Mouse (Mus musculus): ENCODE measurements around the gene Maf. TPM values are rescaled to one million over a fixed set of nuclear protein-coding genes. Genes with fewer than 3 reads are reported as not detected.

Maf gene
- 10.1 and 11.5 TPM in 2 replicates for polyA plus RNA-seq (2015; fragmentation: Nextera tagmentation; extraction: Ambion mirVana)

DNA sequence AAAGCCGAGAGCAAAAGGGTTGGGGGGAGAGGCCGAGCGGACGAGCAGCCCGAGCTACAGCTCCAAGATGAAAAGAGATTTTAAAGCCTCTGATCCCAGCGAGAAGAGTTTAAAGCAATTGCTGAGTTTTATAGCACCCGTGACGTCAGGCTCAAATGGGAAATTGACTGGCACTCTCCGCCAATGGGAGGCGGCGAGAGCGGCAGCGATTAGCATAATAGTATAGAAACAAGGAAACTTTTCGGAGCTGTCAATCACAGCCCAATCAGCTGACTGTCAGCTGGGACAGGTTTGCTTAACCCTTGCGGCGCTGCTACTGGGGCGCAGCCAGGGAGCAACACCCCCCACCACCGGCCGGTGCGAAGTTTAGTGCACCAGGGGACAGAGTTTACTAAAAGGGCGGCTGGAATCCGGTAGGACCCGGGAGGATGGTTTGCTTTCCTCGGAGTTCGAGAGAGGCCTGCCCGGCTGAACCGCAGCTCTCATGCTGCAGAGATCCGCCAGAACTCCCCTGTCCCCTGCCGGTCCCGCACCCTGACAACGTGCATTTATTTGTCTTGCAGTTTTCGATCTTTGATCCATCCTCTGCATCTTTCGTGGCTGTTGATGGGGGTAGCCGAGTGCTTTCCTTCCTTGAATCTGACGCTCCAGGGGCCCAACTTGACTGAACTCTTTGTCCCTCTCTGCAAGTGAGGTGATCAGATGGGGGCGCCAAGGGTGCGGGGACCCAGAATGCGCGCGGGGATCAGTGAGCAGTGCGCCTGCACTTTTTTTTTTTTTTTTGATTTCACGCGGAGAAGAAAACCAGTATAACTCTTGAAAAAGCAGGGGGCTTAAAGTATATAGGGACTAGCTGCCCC lies at the start of gene Maf:
TSS of gene Maf (minus strand) at position 64 of the 860 bp plus-strand sequence.
- no peaks in the 10 kb centered on the region for H3K36me3 ChIP-seq
- peak within 1 kb of the TSS; percentile 91 for H3K9ac ChIP-seq
- WGBS: under 1% methylated on average over 43 of the region's 43 CpGs
- peak within 1 kb of the TSS; percentile 82 for H3K4me2 ChIP-seq (replicated peaks)
- no peaks in the 10 kb centered on the region for H3K9me3 ChIP-seq
- peak; percentile 84 for ATAC-seq
- H3K4me1 ChIP-seq (replicated peaks): 0 out of 2 replicates have a peak, but pooled peaks cover 10% of the 10 kb centered on the region
- H3K27me3 ChIP-seq (replicated peaks): no peaks in the 10 kb centered on the region
- peak within 1 kb of the TSS; percentile 80 for H3K4me3 ChIP-seq (replicated peaks)
- H3K27ac ChIP-seq: peak within 1 kb of the TSS; percentile 96

DNA sequence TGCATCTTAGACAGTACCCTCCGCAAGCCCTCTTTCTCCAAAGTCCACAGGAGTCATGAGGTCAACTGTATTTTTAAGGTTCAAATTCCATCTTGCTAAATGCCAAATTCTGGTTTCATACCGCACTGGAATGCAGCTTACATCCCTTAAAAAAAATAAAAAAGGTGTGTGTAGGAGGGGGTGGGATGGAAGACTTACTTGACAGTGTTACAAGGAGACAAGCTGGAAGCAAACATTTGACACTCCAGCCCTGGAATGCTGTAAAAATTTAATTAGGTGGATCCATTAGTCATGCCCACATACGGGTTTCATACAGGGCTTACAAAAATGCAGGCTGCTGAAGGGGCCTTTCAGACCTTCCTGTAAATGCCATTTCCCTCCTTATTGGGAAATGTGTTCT lies 49.4 kb upstream of the Maf start:
- Histone ChIP-seq H3K4me1 (replicated peaks) (no peaks in the 10 kb centered on the region), H3K4me2 (replicated peaks) (no peak overlapping the region), H3K36me3 (no peaks in the 10 kb centered on the region), H3K9ac (no peak overlapping the region), H3K4me3 (replicated peaks) (no peak overlapping the region), H3K9me3 (no peaks in the 10 kb centered on the region), H3K27ac (no peak overlapping the region), H3K27me3 (replicated peaks) (no peaks in the 10 kb centered on the region)
- no peak for ATAC-seq
- 64% methylated on average over 3 of the region's 3 CpGs for WGBS

DNA sequence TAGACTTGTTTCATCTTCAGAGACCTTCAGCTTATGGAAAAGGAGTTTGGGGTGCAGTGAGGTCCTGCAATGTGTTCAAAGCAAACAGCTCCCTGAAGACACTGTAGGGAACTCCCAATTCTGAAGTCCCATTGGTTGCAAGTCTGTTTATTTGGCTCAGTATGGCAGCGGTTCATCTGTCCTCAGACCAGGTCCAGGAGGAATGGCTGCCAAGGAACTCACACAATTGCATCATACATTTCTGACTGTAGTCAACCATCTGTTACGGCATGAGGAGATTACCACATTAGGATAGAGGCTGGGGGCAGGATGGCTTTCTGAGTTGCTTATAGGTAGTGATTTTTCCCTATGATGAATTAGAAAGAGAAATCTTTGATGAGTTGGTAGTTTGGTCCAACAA lies 48.4 kb upstream of the Maf start:
- H3K27me3 ChIP-seq (replicated peaks): no peaks in the 10 kb centered on the region
- H3K27ac ChIP-seq: no peak overlapping the region
- H3K4me3 ChIP-seq (replicated peaks): no peak overlapping the region
- 75% methylated on average over 2 of the region's 2 CpGs for WGBS
- H3K36me3 ChIP-seq: no peaks in the 10 kb centered on the region
- no peaks in the 10 kb centered on the region for H3K4me1 ChIP-seq (replicated peaks)
- H3K4me2 ChIP-seq (replicated peaks): no peak overlapping the region
- no peak for ATAC-seq
- no peaks in the 10 kb centered on the region for H3K9me3 ChIP-seq
- H3K9ac ChIP-seq: no peak overlapping the region

DNA sequence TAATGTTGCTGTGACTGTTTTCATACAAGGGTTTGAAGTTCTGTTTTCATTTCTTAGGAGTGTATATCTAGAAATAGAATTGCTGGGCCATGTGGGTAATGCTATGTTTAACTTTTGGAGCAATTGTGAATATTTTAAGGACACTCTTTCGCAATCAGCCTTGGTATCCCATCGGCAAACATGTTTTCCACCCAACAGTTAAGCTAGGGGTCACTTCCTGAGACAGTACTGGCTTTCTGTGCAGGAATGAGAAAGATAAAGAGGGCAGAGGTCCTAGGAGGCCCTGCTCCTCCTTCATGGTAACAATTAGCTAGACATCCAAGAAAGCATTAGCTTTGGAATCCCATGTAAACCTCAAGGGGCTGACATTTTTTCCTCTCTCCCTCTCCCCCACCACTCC lies 47.1 kb upstream of the Maf start:
- no peak overlapping the region for H3K4me3 ChIP-seq (replicated peaks)
- 24% methylated on average over 2 of the region's 2 CpGs for WGBS
- ATAC-seq: peak; percentile 51
- no peak overlapping the region for H3K9ac ChIP-seq
- H3K4me2 ChIP-seq (replicated peaks): no peak overlapping the region
- H3K4me1 ChIP-seq (replicated peaks): no peaks in the 10 kb centered on the region
- no peaks in the 10 kb centered on the region for H3K36me3 ChIP-seq
- H3K9me3 ChIP-seq: no peaks in the 10 kb centered on the region
- no peak overlapping the region for H3K27ac ChIP-seq
- H3K27me3 ChIP-seq (replicated peaks): no peaks in the 10 kb centered on the region

DNA sequence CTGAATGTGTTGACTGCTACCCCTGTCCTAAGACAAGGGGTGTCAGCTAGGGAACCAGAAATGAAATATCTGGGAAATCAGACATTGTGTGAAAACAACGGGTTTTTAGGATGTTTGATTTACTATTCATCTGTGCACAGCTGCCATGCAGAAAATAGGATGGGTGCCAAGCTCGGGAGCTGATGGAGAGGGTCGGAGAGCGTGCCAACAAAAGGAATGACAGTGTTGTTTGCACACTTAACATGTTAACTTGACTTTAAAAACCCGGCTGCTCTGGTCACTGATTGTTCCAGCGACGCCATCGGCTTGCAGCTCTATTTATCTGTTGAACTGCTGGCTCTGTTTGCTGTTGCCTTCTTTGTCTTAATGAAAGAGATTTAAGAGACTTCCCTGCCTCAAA lies 46.2 kb upstream of the Maf start:
- 48% methylated on average over 8 of the region's 8 CpGs for WGBS
- no peak overlapping the region for H3K4me3 ChIP-seq (replicated peaks)
- H3K27ac ChIP-seq: no peak overlapping the region
- no peaks in the 10 kb centered on the region for H3K9me3 ChIP-seq
- no peak overlapping the region for H3K9ac ChIP-seq
- ATAC-seq: no peak
- H3K4me2 ChIP-seq (replicated peaks): no peak overlapping the region
- no peaks in the 10 kb centered on the region for H3K36me3 ChIP-seq
- H3K27me3 ChIP-seq (replicated peaks): no peaks in the 10 kb centered on the region
- H3K4me1 ChIP-seq (replicated peaks): no peaks in the 10 kb centered on the region

DNA sequence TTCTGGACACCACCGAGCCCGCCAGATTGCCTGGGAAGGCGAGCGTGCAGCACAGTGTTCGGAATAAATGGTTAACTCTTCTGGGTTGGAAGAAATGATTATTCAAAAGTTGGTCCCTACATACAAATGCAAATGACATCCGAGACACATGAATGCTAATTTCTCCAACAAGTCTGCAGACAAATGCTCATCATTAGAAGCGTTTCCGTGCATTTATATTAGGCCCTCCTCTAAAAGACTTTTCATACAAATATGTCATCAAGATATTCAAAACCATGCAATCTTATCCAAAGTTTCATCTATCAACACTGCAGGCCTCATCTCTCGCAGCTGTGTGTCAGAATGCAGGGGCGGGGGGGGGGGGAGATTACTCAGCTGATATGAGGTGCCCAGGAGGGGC lies 39.8 kb upstream of the Maf start:
- no peak overlapping the region for H3K4me3 ChIP-seq (replicated peaks)
- no peak for ATAC-seq
- no peaks in the 10 kb centered on the region for H3K36me3 ChIP-seq
- H3K9me3 ChIP-seq: no peaks in the 10 kb centered on the region
- H3K27ac ChIP-seq: no peak overlapping the region
- H3K27me3 ChIP-seq (replicated peaks): no peaks in the 10 kb centered on the region
- no peak overlapping the region for H3K9ac ChIP-seq
- H3K4me1 ChIP-seq (replicated peaks): no peaks in the 10 kb centered on the region
- WGBS: 85% methylated on average over 10 of the region's 10 CpGs
- no peak overlapping the region for H3K4me2 ChIP-seq (replicated peaks)

DNA sequence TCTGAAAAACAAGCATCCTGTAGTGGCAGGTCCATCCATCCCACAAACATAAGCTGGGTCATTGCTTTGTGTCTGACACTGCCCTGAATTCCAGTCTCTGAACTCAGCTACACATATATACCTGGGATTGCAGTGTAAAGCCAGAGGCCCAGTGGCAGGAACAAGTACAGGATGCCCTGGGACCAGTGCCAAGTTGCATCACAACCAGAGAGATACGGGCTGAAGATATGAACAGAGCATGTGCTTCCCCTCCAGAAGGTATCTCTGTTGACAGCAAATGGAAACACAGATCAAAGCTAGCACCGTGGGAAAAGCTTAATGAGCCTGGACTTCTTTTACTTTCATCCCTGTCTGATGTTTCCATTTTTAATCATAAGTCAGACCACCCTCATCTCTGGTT lies 38.1 kb upstream of the Maf start:
- no peak overlapping the region for H3K4me2 ChIP-seq (replicated peaks)

DNA sequence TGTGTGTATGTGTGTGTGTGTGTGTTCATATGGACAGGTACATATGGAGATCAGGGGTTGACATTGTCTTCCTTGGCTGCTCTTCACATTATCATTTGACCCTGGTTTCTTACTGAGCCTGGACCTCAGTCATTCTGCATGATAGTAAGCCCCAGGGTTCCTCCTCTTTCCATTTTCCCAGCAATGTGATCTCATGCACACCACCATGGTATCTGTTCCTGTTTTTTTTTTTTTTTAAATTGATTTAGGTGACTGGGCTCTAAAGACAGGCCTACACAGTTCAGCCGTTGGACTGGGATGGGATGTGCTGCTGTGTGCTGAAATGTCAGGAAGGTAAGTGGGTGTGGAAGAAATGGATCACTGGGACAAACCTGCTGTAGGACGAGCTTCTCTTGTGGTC lies 35.8 kb upstream of the Maf start:
- Histone ChIP-seq H3K4me3 (replicated peaks) (no peak overlapping the region), H3K27ac (no peak overlapping the region), H3K9ac (no peak overlapping the region), H3K27me3 (replicated peaks) (no peaks in the 10 kb centered on the region), H3K4me1 (replicated peaks) (no peaks in the 10 kb centered on the region), H3K36me3 (no peaks in the 10 kb centered on the region), H3K9me3 (no peaks in the 10 kb centered on the region), H3K4me2 (replicated peaks) (no peak overlapping the region)
- 71% methylated on average over 2 of the region's 2 CpGs for WGBS
- no peak for ATAC-seq

More for the DNA sequence above, 38.1 kb upstream of the Maf start:
- Histone ChIP-seq H3K27ac (no peak overlapping the region), H3K9me3 (no peaks in the 10 kb centered on the region), H3K36me3 (no peaks in the 10 kb centered on the region), H3K4me3 (replicated peaks) (no peak overlapping the region), H3K27me3 (replicated peaks) (no peaks in the 10 kb centered on the region), H3K9ac (no peak overlapping the region), H3K4me1 (replicated peaks) (no peaks in the 10 kb centered on the region)
- no peak for ATAC-seq
- 35% methylated on average over 2 of the region's 2 CpGs for WGBS

DNA sequence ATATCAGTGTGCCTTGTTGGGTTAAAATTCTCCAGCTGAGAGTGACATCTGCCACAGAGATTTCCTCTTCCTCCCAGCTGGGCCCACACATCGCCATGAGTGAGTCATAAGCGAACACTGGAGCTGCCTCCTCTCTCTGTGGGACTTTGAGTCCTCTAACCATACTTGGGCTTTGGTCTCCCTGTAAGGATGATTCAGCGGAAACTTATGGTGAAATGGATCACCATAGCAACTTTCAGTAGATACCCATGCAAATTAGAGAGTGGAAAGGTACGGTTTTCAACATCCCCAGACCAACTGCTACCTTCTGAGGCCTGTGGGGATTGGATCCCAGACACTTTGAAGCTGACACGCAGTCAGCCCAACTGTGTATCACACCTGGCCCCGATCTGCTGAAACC lies 35.1 kb upstream of the Maf start:
- WGBS: 94% methylated on average over 6 of the region's 6 CpGs
- H3K9me3 ChIP-seq: no peaks in the 10 kb centered on the region
- no peak overlapping the region for H3K9ac ChIP-seq
- H3K4me3 ChIP-seq (replicated peaks): no peak overlapping the region
- no peaks in the 10 kb centered on the region for H3K36me3 ChIP-seq
- no peak for ATAC-seq
- no peak overlapping the region for H3K4me2 ChIP-seq (replicated peaks)
- no peaks in the 10 kb centered on the region for H3K4me1 ChIP-seq (replicated peaks)
- no peaks in the 10 kb centered on the region for H3K27me3 ChIP-seq (replicated peaks)
- H3K27ac ChIP-seq: no peak overlapping the region

DNA sequence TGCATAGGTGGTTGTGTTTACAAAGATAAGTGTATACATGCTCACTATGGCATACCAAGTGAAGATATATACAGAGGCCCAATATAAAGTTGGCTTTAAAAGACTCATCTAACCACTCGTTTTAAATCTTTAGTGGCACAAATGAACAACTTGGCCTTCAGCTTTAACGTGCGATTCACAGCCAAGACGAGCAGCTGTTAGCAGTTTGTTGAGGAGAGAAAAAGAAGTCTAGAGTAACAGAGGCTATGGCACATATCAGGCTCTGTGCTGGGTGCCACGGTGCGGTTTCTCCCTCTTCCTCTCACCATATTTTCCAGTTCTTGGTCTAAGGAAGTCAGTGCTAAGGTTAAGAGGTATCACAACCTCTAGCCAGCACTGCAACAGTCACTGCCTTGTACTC lies 34.4 kb upstream of the Maf start:
- no peak for ATAC-seq
- 85% methylated on average over 6 of the region's 6 CpGs for WGBS
- no peaks in the 10 kb centered on the region for H3K4me1 ChIP-seq (replicated peaks)

DNA sequence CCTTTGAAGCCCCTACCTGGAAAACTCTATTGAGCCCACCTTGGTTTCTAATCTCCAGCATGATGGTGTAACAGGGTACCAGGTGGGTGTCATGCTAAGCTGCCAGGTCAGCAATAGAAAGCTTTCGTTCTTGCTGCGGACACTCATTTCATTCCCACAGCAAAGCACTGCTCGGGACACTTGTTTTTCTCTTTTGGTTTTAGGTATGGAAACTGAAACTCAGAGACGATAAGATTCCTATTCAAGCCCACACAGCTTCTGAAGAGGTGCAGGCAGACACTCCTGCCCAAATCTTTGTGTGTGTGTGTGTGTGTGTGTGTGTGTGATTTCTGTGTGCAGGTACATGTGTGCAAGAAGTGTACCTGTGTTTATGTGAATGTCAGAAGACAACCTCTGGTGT lies 32.2 kb upstream of the Maf start:
- Histone ChIP-seq H3K36me3 (no peaks in the 10 kb centered on the region), H3K4me2 (replicated peaks) (no peak overlapping the region), H3K9ac (no peak overlapping the region), H3K27me3 (replicated peaks) (no peaks in the 10 kb centered on the region), H3K27ac (no peak overlapping the region), H3K4me3 (replicated peaks) (no peak overlapping the region), H3K4me1 (replicated peaks) (no peaks in the 10 kb centered on the region), H3K9me3 (no peaks in the 10 kb centered on the region)
- ATAC-seq: no peak
- 91% methylated on average over 4 of the region's 4 CpGs for WGBS

More for the DNA sequence above, 34.4 kb upstream of the Maf start:
- no peaks in the 10 kb centered on the region for H3K36me3 ChIP-seq
- no peak overlapping the region for H3K4me3 ChIP-seq (replicated peaks)
- no peaks in the 10 kb centered on the region for H3K27me3 ChIP-seq (replicated peaks)
- no peak overlapping the region for H3K27ac ChIP-seq
- H3K4me2 ChIP-seq (replicated peaks): no peak overlapping the region
- no peak overlapping the region for H3K9ac ChIP-seq
- no peaks in the 10 kb centered on the region for H3K9me3 ChIP-seq

DNA sequence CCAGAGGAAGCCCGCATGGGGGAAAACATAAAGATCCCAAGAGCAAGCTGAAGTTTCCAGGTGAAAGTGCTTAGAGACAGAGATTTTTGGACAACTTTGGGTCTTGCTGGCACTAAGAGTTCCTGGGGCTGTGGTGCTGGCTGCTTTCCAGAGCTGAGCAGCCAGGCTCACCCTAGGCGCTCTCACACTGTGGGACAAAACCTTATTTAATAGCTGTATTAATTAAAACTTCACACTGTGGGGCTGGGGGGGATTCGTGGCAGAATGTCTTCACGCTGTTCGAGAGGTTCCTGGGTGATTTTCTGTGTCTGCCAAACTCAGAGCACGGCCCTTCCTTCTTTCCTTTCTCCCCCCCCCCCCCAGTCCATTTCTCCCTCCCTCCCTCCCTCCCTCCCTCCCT lies 24.8 kb upstream of the Maf start:
- H3K36me3 ChIP-seq: no peaks in the 10 kb centered on the region
- H3K4me2 ChIP-seq (replicated peaks): no peak overlapping the region
- no peak for ATAC-seq
- H3K27me3 ChIP-seq (replicated peaks): no peaks in the 10 kb centered on the region
- 88% methylated on average over 6 of the region's 6 CpGs for WGBS
- no peaks in the 10 kb centered on the region for H3K9me3 ChIP-seq
- H3K4me3 ChIP-seq (replicated peaks): no peak overlapping the region
- no peaks in the 10 kb centered on the region for H3K4me1 ChIP-seq (replicated peaks)
- H3K9ac ChIP-seq: no peak overlapping the region
- H3K27ac ChIP-seq: no peak overlapping the region

DNA sequence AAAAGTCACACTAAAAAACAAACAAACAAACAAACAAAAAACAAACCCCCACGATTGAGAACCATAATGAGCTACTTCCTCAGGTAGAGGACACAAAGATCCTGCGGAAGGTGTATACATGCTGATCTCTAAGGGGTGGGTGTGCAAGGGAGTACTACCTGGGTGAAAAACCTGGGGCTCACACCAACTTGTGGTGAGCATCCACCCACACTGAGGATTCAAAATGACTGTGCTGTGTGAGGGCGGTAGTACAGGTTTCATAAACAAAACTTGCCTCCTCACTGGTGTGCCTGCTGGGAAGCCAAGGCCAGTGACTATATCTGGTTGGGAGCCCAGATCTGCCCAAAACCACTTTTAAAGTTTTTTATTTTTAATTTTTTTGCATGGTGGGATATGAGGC lies 19.2 kb upstream of the Maf start:
- no peaks in the 10 kb centered on the region for H3K27me3 ChIP-seq (replicated peaks)
- no peak for ATAC-seq
- no peak overlapping the region for H3K27ac ChIP-seq
- H3K4me1 ChIP-seq (replicated peaks): no peaks in the 10 kb centered on the region
- H3K4me3 ChIP-seq (replicated peaks): no peak overlapping the region
- WGBS: 87% methylated on average over 3 of the region's 3 CpGs
- no peak overlapping the region for H3K4me2 ChIP-seq (replicated peaks)
- H3K36me3 ChIP-seq: no peaks in the 10 kb centered on the region
- no peak overlapping the region for H3K9ac ChIP-seq
- no peaks in the 10 kb centered on the region for H3K9me3 ChIP-seq

Data from intestine, embryonic 15.5 days (tissue).